Mouse (Mus musculus): ENCODE measurements around the gene Shisa5. TPM values are rescaled to one million over a fixed set of nuclear protein-coding genes. Genes with fewer than 3 reads are reported as not detected.

Shisa5 gene
- polyA plus RNA-seq, 1 experiment from 2014 or later = 85.8 TPM

DNA sequence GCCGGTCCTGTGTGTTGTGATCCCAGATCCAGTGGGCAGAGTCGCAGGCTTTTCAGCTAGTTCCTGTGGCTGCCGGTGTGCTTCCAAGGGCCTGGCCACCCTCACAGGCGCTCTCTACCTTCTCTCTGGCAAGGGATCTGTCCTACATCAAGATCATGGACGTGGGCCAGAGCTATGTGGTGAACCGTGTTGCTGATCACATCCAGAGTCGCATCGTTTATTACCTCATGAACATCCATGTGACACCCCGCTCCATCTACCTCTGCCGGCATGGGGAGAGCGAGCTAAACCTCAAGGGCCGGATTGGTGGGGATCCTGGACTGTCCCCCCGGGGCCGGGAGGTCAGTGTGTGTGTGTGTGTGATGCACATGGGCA lies 28.1 kb upstream of the Shisa5 start:
- DNase-seq (ENCODE audit: low spot score) (no peak), ATAC-seq (replicated peaks; ENCODE audit: low FRiP score, low TSS enrichment, low read depth) (peak; percentile 54; the same call in 1 of the 2 replicates)
- 69% methylated on average over 14 of the region's 14 CpGs for WGBS
- H3K4me1 ChIP-seq (replicated peaks; ENCODE audit: control insufficient read depth, insufficient read depth, low read length) = peaks cover 5% of the 10 kb centered on the region; the same call in 1 of the 2 replicates
- H3K4me3 ChIP-seq (ENCODE audit: low read depth, low read length) = no peak overlapping the region
- H3K36me3 ChIP-seq (ENCODE audit: control insufficient read depth, insufficient read depth, low read length) = 0 out of 2 replicates have a peak, but pooled peaks cover 4% of the 10 kb centered on the region
- H3K27me3 ChIP-seq (replicated peaks; ENCODE audit: control insufficient read depth, insufficient read depth, low read length) = no peaks in the 10 kb centered on the region
- no peaks in the 10 kb centered on the region for H3K9me3 ChIP-seq (ENCODE audit: control insufficient read depth, low read length)
- no peak overlapping the region for H3K27ac ChIP-seq (ENCODE audit: low read depth)
- H3K9ac ChIP-seq (ENCODE audit: low read length) = no peak overlapping the region
- H3K4me2 ChIP-seq (ENCODE audit: low read length) = no peak overlapping the region

DNA sequence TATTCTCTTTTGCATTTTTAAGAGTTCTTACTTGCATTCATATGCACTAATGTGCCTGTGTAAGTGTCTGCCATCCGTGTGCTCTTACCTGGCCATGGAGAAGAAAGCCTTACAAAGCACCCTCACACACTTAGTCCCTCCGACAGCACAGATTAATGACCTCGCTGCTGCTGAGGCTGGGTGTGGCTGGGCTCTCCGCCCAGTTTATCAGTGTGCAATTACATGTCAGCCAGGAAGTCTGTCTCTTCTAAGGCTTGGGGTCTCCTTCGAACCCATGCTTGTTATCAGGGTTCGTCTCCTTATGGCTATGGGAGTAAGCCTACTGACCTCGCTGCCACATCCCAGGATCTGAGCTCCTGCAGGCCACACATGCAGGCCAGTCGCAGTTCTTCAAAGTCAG lies 23.0 kb upstream of the Shisa5 start:
- Histone ChIP-seq H3K27me3 (replicated peaks; ENCODE audit: control insufficient read depth, insufficient read depth, low read length) (no peaks in the 10 kb centered on the region), H3K4me2 (ENCODE audit: low read length) (no peak overlapping the region), H3K4me1 (replicated peaks; ENCODE audit: control insufficient read depth, insufficient read depth, low read length) (no peaks in the 10 kb centered on the region), H3K9ac (ENCODE audit: low read length) (no peak overlapping the region), H3K27ac (ENCODE audit: low read depth) (no peak overlapping the region), H3K9me3 (ENCODE audit: control insufficient read depth, low read length) (no peaks in the 10 kb centered on the region), H3K4me3 (ENCODE audit: low read depth, low read length) (no peak overlapping the region), H3K36me3 (ENCODE audit: control insufficient read depth, insufficient read depth, low read length) (0 out of 2 replicates have a peak, but pooled peaks cover 4% of the 10 kb centered on the region)
- DNase-seq (ENCODE audit: low spot score) (no peak), ATAC-seq (replicated peaks; ENCODE audit: low FRiP score, low TSS enrichment, low read depth) (0 out of 2 replicates have a peak, but pooled peaks have one; percentile 23)
- WGBS = 43% methylated on average over 8 of the region's 8 CpGs

DNA sequence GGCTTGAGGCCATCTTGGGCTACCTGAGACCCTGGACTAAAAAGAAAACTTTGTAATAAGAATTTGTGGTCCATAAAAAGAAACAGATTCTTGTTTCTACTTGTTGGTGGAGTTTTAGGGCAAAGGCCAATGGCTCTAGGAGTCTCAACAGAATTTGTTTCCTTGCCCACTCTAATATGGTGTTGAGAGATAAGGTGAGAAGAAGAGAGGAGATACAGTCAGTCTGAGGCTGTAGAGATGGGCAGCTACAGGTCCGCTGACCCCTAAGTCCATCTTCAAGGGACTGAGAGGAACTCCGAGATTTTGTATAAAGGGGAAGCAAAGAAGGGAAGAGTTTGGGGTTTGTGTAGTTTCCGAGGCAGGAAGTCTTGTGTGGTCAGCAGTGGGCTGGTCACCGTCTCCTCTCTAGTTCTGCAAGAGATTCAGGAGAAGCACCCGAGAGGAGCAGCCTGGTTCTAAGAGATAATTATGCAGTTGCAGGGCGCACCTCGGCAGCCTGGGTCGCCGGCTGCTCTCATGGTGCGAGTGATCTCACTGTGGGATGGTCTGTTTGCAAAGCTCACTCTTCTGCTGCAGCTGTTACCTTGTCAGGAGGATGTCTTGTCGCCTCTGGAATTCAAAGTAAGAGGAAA lies 21.3 kb upstream of the Shisa5 start:
- H3K27ac ChIP-seq (ENCODE audit: low read depth) = no peak overlapping the region
- no peaks in the 10 kb centered on the region for H3K4me1 ChIP-seq (replicated peaks; ENCODE audit: control insufficient read depth, insufficient read depth, low read length)
- H3K4me2 ChIP-seq (ENCODE audit: low read length) = no peak overlapping the region
- ATAC-seq (replicated peaks; ENCODE audit: low FRiP score, low TSS enrichment, low read depth) (no peak), DNase-seq (ENCODE audit: low spot score) (no peak)
- WGBS = 39% methylated on average over 11 of the region's 11 CpGs
- no peak overlapping the region for H3K4me3 ChIP-seq (ENCODE audit: low read depth, low read length)
- H3K27me3 ChIP-seq (replicated peaks; ENCODE audit: control insufficient read depth, insufficient read depth, low read length) = no peaks in the 10 kb centered on the region
- 0 out of 2 replicates have a peak, but pooled peaks cover 4% of the 10 kb centered on the region for H3K36me3 ChIP-seq (ENCODE audit: control insufficient read depth, insufficient read depth, low read length)
- H3K9me3 ChIP-seq (ENCODE audit: control insufficient read depth, low read length) = no peaks in the 10 kb centered on the region
- H3K9ac ChIP-seq (ENCODE audit: low read length) = no peak overlapping the region

DNA sequence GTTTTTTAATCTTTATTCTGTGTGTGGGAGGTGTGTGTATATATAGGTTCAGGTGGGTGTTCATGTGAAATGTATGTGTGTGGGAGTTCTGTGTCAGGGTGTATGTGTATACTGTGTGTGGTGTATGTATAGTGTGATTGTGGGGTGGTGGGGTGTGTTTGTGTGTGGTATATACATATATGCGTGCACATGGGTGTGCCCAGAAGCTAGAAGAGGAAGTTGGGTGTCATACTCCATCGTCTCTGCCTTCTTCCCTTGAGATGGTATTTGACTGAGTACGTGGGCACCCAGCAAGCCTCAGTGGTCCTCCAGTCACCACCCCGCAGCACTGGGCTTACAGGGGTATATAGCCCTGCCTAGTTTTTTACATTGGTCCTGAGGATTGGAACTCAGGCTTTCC lies 16.9 kb upstream of the Shisa5 start:
- 81% methylated on average over 4 of the region's 4 CpGs for whole genome bisulfite sequencing

DNA sequence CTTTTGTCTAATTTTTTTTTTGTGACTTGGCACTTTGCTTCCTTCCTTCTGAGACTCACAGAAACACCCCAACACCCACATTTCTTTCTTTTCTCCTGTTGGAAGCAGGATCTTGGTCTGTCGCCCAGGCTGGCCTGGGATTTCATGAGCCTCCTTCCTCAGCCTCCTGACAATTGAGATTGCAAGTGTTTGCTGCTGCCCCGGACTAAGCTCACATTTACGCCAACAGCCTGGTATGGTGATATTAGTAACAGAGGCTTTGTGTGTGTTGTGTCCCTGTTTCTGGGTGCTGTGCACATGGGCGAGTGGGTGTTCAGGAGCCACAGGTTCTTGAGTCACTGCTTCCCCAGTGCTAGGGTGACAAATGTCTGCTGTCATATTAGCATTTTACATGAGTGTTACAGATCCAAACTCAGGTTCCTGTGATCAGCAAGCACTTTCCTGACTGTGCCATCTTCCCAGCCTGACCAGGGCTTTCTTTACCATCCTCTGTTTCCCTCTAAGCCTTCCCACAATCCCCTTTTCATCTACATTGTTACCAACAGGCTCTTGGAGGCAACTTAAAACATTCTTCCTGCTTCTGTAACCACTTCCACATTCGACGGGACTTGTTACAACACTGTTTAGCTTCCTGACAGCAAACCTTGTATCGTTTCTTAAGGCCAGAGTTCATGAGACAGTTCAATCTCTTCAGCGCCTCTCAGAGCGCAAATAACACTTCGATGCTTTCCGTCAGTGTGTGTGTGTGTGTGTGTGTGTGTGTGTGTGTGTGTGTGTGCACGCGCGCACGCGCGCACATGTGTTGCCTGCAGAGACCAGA lies 15.3 kb upstream of the Shisa5 start:
- WGBS = 85% methylated on average over 17 of the region's 17 CpGs
- no peaks in the 10 kb centered on the region for H3K9me3 ChIP-seq (ENCODE audit: control insufficient read depth, low read length)
- no peak overlapping the region for H3K9ac ChIP-seq (ENCODE audit: low read length)
- DNase-seq (ENCODE audit: low spot score) (no peak), ATAC-seq (replicated peaks; ENCODE audit: low FRiP score, low TSS enrichment, low read depth) (no peak)
- H3K36me3 ChIP-seq (ENCODE audit: control insufficient read depth, insufficient read depth, low read length) = peaks cover 4% of the 10 kb centered on the region; the same call in 1 of the 2 replicates
- no peak overlapping the region for H3K4me3 ChIP-seq (ENCODE audit: low read depth, low read length)
- no peak overlapping the region for H3K27ac ChIP-seq (ENCODE audit: low read depth)
- no peak overlapping the region for H3K4me2 ChIP-seq (ENCODE audit: low read length)
- H3K27me3 ChIP-seq (replicated peaks; ENCODE audit: control insufficient read depth, insufficient read depth, low read length) = no peaks in the 10 kb centered on the region
- no peaks in the 10 kb centered on the region for H3K4me1 ChIP-seq (replicated peaks; ENCODE audit: control insufficient read depth, insufficient read depth, low read length)

More for the DNA sequence above, 16.9 kb upstream of the Shisa5 start:
- DNase-seq (ENCODE audit: low spot score) = no peak
- Histone ChIP-seq H3K4me2 (ENCODE audit: low read length) (no peak overlapping the region), H3K4me3 (ENCODE audit: low read depth, low read length) (no peak overlapping the region), H3K27me3 (replicated peaks; ENCODE audit: control insufficient read depth, insufficient read depth, low read length) (no peaks in the 10 kb centered on the region), H3K4me1 (replicated peaks; ENCODE audit: control insufficient read depth, insufficient read depth, low read length) (no peaks in the 10 kb centered on the region), H3K9ac (ENCODE audit: low read length) (no peak overlapping the region), H3K9me3 (ENCODE audit: control insufficient read depth, low read length) (no peaks in the 10 kb centered on the region), H3K36me3 (ENCODE audit: control insufficient read depth, insufficient read depth, low read length) (peaks cover 4% of the 10 kb centered on the region; the same call in 1 of the 2 replicates), H3K27ac (ENCODE audit: low read depth) (no peak overlapping the region)
- ATAC-seq (replicated peaks; ENCODE audit: low FRiP score, low TSS enrichment, low read depth) = no peak

DNA sequence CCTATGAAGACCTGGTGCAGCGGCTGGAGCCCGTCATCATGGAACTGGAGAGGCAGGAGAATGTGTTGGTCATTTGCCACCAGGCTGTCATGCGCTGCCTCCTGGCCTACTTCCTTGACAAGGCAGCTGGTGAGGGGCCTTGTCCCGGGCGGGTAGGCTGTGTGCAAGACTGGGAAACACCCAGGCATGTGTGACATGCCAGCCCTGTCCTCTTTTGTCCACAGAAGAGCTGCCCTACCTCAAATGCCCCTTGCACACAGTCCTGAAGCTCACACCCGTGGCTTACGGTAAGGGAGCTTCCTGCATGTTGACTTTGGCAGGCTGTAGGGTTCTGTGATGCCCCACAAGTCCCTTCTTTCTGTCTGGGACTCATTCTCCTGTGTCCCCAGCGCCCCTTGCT lies 10.8 kb upstream of the Shisa5 start:
- no peak for DNase-seq (ENCODE audit: low spot score)
- H3K4me2 ChIP-seq (ENCODE audit: low read length) = no peak overlapping the region
- no peaks in the 10 kb centered on the region for H3K27me3 ChIP-seq (replicated peaks; ENCODE audit: control insufficient read depth, insufficient read depth, low read length)
- no peaks in the 10 kb centered on the region for H3K4me1 ChIP-seq (replicated peaks; ENCODE audit: control insufficient read depth, insufficient read depth, low read length)
- ATAC-seq (replicated peaks; ENCODE audit: low FRiP score, low TSS enrichment, low read depth) = no peak
- H3K27ac ChIP-seq (ENCODE audit: low read depth) = no peak overlapping the region
- H3K9ac ChIP-seq (ENCODE audit: low read length) = no peak overlapping the region
- no peak overlapping the region for H3K4me3 ChIP-seq (ENCODE audit: low read depth, low read length)
- H3K9me3 ChIP-seq (ENCODE audit: control insufficient read depth, low read length) = no peaks in the 10 kb centered on the region
- peaks cover 7% of the 10 kb centered on the region; the same call in 1 of the 2 replicates for H3K36me3 ChIP-seq (ENCODE audit: control insufficient read depth, insufficient read depth, low read length)
- WGBS = 80% methylated on average over 8 of the region's 8 CpGs

DNA sequence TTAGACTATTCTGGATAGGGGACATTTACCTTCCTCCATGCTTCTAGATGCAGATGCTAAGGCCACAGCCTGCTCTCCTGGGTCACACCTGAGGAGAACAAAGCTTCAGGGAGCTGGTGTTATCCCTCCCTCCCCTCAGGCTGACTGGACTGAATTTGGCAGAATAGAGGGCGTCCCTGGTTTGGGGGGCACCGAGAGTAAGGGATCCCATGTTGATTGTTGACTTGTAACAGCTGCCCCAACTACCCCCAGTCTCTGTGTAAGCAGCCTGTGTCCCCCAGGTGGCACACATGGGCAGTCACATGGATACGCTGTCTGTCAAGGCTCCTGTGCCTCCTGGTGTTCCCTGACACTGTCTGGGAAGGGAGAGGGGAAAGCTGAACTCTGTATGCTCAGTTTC lies 9.9 kb upstream of the Shisa5 start:
- Histone ChIP-seq H3K4me2 (ENCODE audit: low read length) (no peak overlapping the region), H3K27ac (ENCODE audit: low read depth) (no peak overlapping the region), H3K9ac (ENCODE audit: low read length) (no peak overlapping the region), H3K4me3 (ENCODE audit: low read depth, low read length) (no peak overlapping the region), H3K27me3 (replicated peaks; ENCODE audit: control insufficient read depth, insufficient read depth, low read length) (no peaks in the 10 kb centered on the region), H3K9me3 (ENCODE audit: control insufficient read depth, low read length) (no peaks in the 10 kb centered on the region), H3K4me1 (replicated peaks; ENCODE audit: control insufficient read depth, insufficient read depth, low read length) (no peaks in the 10 kb centered on the region), H3K36me3 (ENCODE audit: control insufficient read depth, insufficient read depth, low read length) (peaks cover 7% of the 10 kb centered on the region; the same call in 1 of the 2 replicates)
- WGBS = 85% methylated on average over 3 of the region's 3 CpGs
- ATAC-seq (replicated peaks; ENCODE audit: low FRiP score, low TSS enrichment, low read depth) (no peak), DNase-seq (ENCODE audit: low spot score) (no peak)

DNA sequence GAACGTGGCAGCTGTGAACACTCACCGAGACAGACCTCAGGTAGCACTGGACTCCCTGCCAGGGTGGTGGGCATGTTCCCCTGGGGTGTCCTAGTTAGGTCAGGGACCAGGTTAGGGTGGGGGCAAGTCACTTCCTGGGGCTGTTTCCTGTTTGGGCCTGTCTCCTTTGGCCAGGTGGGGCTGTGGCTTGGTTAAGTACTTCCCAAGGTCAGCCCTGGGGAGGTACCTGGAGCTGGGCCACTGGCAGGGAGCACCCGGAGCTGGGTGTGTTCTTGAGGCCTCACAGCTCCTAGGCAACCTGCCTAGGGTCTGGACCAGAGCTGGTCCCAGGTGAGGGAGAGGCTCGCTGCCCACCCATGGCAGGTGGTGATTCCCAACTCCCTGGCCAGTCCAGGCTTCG lies 9.4 kb upstream of the Shisa5 start:
- no peak overlapping the region for H3K4me2 ChIP-seq (ENCODE audit: low read length)
- 67% methylated on average over 5 of the region's 5 CpGs for WGBS
- H3K36me3 ChIP-seq (ENCODE audit: control insufficient read depth, insufficient read depth, low read length) = peaks cover 7% of the 10 kb centered on the region; the same call in 1 of the 2 replicates
- DNase-seq (ENCODE audit: low spot score) (no peak), ATAC-seq (replicated peaks; ENCODE audit: low FRiP score, low TSS enrichment, low read depth) (no peak)
- H3K4me1 ChIP-seq (replicated peaks; ENCODE audit: control insufficient read depth, insufficient read depth, low read length) = no peaks in the 10 kb centered on the region
- H3K27me3 ChIP-seq (replicated peaks; ENCODE audit: control insufficient read depth, insufficient read depth, low read length) = no peaks in the 10 kb centered on the region
- H3K9me3 ChIP-seq (ENCODE audit: control insufficient read depth, low read length) = no peaks in the 10 kb centered on the region
- H3K9ac ChIP-seq (ENCODE audit: low read length) = no peak overlapping the region
- no peak overlapping the region for H3K4me3 ChIP-seq (ENCODE audit: low read depth, low read length)
- no peak overlapping the region for H3K27ac ChIP-seq (ENCODE audit: low read depth)

Measured in intestine, embryonic 14.5 days (tissue).